Mouse (Mus musculus): ENCODE results near the gene Rab36.

Gene Rab36

DNA sequence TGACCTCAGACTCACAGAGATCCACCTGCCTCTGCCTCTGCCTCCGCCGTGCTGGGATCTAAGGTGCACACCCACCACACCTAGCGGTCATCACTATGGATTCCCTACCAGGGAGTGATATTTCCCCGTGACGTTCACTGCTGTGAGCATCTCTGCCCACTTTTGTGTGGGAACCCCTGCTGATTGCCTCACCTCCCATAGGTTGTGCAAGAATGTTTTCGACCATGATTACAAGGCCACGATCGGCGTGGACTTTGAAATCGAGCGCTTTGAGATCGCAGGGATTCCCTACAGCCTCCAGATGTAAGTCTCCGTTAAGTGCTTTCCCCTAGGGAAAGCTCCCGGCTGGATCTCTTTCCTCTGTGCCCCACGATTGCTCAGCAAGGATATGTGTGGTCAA is 9.0 kb downstream of the Rab36 start:
- no peak for DNase-seq

GRCm38 (mm10) chr10:75048711-75049110 is 11.9 kb downstream of the Rab36 start:
- DNase-seq, result no peak

DNA sequence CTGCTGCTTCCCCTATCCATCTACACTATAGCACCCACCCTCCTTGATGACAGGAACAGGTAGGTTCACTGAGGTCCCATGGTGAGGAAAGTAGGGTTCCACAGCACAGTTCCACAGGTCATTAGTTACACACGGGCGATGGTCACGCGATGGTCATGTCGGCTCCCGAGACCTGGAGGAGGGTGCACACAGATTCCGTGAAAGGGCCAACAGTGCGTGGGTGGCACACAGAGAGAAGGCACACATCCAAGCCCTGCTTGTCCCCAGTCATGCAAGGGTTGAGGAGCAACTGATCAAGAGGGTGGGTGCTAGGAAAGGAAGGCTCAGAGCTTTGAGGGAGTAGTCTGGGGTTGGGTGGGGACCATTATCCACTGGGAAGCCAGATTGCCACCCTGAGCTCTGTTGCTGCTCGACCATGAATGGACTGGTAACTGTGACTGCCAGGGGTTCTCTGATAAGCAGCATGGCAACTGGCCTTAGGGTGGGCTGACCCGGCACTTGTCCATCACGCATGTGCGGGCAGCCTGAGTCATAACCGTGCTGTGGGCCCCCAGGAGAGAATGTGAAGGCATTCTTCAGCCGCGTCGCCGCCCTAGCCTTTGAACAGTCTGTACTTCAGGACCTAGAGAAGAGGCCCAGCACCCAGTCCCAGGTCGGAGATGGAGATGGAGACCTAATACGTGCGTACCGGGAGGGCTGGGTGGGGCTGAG is 14.7 kb downstream of the Rab36 start:
- no peak for DNase-seq

DNA sequence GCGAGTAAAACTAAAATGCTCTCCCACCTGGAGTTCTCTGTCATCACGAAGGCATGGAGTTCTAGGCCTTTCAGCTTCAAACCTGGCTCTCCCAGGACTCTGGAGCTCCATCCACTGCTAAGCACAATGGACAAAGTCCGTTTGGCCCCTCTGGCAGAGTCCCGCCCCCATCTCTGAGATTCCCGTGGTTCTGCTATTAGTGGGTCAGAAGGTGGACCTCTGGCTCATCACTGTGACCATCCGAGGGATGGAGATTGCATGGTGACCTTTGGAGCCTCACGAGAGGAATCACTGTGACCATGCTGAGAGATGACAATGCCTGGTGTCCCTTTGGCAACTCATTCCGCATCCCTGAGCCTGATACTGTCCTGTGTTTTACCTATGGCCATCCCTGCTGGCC is 16.0 kb downstream of the Rab36 start:
- peak; percentile 70 to 74 for DNase-seq

DNA sequence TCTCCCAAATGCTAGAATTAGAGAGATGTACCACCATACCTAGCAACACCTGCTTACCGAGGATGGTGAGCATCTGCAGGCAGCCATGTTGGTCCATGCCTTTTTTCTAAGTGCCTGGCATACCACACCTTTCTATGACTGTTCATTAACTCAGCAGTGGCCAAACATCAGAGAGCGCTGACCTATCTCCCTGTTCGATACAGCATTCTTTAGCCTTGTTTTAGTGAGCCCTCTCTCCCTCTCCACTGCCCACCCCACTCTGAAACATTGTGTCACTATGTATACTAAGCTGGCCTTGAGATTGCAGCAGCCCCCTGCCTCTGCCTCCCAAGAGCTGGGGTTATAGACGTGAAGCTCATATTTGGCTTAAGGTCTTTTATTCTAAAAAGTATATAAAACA is 16.8 kb downstream of the Rab36 start:
- peak in 1 of 2 experiments; percentile 25 for DNase-seq

- peak in 1 of 2 experiments; percentile 26 for DNase-seq
Observed at GRCm38 (mm10) chr10:75054125-75054524, 17.3 kb downstream of the Rab36 start.

- DNase-seq, result no peak
Observed at GRCm38 (mm10) chr10:75055672-75056071, 18.8 kb downstream of the Rab36 start.

DNA sequence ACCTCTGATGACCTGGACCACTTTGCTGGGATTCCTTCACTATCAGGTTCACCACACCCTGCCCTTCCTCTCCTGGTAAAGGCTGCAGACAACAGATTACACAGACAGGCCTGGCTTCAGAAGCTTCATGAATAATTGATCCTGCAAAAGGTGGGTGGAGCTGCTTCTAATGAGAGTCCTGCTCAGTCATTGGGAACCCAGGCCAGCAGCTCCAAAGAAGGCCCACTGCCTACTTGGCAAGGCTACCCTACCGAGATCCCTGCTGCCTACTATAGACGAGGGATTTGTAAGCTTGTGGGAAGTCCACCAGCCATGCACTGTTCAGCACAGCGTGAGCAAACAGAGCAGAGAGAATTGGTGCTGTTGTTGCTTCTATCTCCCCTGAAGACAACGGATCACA is 19.4 kb downstream of the Rab36 start:
- DNase-seq, result peak; percentile 44 to 65

- DNase-seq, result no peak
Observed at GRCm38 (mm10) chr10:75058336-75058735, 21.5 kb downstream of the Rab36 start.

GRCm38 (mm10) chr10:75058761-75059395 is 22.0 kb downstream of the Rab36 start:
- peak in 1 of 2 experiments; percentile 47 for DNase-seq

GRCm38 (mm10) chr10:75059396-75059795 is 22.5 kb downstream of the Rab36 start:
- peak; percentile 82 to 86 for DNase-seq

DNA sequence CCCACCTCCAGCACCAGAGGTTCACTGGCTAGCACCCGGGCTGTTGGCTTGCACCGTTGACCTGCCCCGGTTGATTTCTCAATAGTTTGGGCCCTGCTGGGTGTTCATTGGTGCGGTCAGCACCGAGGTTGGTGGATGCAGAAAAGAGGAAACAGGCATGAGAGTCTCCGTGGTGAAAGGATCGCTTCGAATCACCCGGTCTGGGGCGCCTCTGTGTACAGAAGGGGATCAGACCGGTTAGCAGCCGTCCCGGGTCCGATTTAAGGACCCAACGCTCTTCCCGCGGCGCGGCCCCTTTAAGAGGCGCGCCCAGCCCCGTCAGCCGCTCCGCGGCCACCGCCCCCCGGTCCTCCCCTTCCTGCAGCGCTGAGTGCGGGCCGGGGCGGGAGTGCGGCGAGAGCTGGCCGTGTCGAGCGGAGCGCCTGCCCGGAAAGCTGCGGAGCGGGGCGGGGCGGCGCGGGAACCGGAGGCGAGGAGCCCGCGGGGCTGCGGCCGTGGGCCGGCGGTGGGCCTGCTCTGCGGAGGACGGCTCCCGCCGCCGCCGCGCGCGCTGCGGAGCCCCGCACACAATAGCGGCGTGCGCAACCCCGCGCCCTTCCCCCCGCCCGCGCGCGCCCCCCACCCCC is 23.5 kb downstream of the Rab36 start, which contains the start of gene Bcr:
Gene Bcr (plus strand): TSS at position 376 of the 626 bp plus-strand sequence.
- DNase-seq, result peak; percentile 85 to 93

DNA sequence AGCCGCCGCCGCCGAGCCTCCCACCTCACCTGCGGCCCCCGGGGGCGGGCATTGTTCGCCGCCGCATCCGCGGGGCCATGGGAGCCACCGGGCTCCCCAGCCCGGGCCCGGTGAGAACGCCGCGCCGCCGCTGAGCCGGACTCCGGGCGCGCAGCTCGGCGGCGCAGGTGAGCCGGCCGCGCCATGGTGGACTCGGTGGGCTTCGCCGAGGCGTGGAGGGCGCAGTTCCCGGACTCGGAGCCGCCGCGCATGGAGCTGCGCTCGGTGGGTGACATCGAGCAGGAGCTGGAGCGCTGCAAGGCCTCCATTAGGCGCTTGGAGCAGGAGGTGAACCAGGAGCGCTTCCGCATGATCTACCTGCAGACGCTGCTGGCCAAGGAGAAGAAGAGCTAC is 24.0 kb downstream of the Rab36 start:
- peak in 1 of 2 experiments; percentile 44 for DNase-seq

GRCm38 (mm10) chr10:75061341-75062188 is 24.7 kb downstream of the Rab36 start:
- DNase-seq, result peak; percentile 31 to 65

GRCm38 (mm10) chr10:75062189-75062561 is 25.3 kb downstream of the Rab36 start:
- DNase-seq, result peak in 1 of 2 experiments; percentile 64

GRCm38 (mm10) chr10:75062621-75063020 is 25.8 kb downstream of the Rab36 start:
- DNase-seq, result no peak

DNA sequence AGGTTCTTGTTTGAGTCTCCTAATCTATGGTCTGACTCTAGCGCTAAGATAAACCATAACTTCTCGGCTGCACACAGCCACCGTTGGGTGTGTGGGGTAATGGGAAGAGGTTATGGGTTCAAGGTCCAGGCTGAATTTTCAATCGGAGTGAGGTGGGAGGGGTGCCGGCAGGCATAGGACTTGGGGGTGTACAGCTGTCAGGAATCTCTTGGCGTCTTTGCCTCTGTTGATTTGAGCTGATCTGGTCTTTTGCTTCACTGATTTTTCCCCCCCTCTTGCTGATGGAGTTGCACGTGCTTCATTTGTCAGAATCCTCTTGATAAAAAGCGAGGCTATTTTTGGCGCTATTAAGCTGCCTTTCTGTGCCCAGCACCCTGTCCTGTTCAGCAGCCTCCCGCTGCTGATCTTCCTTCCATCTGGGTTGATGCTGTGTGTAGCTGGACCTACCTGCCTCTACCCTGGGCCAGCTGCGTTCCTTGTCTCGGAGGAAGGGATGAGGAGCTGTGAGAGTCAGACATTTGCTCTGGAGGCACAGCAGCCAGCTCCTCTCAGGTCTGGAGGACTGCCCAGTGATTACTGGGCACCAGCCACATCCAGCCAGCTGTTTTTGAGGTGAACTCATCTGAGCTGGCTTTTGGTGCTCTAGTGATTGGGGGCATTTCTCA is 26.6 kb downstream of the Rab36 start:
- DNase-seq, result peak; percentile 34 to 36

DNA sequence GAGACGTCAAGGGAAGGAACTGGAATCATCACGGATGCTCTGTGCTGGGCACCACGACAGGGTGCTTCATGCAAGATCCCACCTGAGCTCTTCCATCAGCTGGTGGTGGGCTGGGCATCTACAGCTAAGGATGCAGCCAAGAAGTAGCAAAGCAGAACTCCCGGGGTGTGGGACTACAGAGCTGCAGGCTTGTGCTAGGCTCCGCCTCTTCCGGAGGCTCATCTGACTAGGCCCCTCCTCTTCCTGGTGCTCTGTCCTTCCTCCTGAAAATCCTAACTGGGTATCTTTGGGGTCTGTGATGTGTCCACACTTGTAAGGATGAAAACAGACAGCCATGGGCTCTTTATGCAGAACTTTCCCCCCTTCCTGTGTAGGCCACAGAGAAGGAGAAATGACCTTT is 28.8 kb downstream of the Rab36 start:
- no peak for DNase-seq

DNA sequence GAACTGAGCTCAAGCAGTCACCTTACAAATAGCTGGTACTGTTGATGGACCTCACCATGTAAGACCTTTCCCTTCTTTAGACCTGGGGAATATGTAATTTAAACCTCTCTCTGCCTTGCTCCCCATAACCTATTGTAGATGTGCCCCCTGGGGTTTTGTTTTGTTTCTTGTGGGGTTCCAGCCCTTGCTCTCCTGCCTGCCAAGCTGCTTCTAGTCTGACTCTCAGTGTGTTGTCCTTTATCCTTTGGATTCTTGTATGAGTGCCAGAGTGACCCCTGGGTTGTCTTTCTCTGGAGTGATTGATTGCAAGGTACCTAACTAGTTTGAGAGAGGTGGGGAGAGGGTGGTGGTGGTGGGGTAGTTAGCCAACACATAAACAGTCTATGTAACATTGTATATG is 30.6 kb downstream of the Rab36 start:
- peak in 1 of 2 experiments; percentile 22 for DNase-seq

DNA sequence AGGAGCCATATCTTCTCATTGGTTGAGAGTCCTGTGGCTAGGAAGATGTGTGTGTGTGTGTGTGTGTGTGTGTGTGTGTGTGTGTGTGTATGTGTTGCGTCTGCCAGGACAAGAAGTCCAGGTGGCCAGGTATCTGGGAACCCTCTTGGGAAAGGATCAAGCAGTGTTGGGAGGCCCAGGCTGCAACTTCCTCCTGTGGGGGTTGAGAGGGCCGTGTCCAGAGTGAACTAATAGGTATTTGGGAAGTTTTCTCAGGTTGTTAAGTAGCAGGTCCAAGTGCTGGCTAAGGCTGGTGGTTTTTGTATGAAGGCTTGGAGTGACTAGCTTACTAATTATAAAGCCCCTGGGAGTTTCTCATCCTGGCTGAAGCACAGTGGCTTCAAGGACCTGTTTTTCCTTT is 31.2 kb downstream of the Rab36 start:
- peak in 1 of 2 experiments; percentile 21 for DNase-seq

DNA sequence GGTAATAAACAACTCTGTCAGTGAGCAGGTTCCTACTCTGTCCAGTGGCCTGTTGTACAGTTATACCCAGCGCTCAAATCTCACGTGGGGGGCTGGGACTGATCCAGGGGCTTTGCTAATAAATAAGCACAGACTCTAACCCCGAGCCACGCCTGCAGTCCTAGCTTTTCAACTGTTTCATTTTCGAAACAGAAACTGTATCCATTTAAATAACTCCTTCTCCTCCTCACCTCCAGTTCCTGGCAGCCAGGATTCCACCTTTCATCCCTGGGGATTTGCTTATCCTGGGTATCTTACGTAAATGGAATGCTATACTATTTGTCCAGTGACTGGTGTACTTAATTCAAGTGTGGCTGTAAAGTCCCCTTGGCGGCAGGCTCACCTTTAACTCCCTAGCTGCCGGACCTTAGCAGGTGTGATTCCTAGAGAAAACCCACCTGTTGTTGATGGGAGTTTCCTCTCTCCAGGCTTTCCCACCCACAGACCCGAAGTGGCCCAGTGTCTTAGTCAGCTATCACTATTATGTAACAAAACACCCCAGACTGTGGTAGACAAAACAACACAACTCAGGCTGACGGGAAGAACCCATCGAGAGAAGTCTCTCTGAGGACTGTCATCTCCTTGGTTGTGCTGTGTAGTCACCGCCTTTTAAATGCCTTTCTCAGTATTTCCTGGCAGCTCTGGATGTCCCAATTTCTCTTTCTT is 31.9 kb downstream of the Rab36 start:
- peak; percentile 60 to 72 for DNase-seq

Data from kidney, postnatal 36 days (tissue).